In genomic region chr11:58136677-58137076, GRCm38 (mm10) we compare ENCODE assay signal across 31 mouse cellular contexts. TPM values are rescaled to one million over a fixed set of nuclear protein-coding genes. Genes with fewer than 3 reads are reported as not detected.
"Had no signal": no experiment of that assay in that cellular context is flagged by ENCODE, and none has a peak within 500 bp of the region (broad histone marks: within the 10 kb centered on the region; RNA-seq: fewer than 3 reads in every experiment).

No protein-coding gene starts in this region.

- DNase-seq: kidney, postnatal 25 days; layer of hippocampus, adult 9-11 months; layer of hippocampus, postnatal 36 days; lung, adult 18-20 months; lung, postnatal 10 days; lung, postnatal 36 days; midbrain, embryonic 14.5 days; right cerebral cortex, adult 18-20 months; right cerebral cortex, postnatal 14 days; right cerebral cortex, postnatal 4 days; thymus, adult 2 months; thymus, postnatal 14 days; thymus, postnatal 4 days had no signal

- H3K4me3 ChIP-seq: layer of hippocampus, adult 2 months; left cerebral cortex, adult 2 months; lung, embryonic 15.5 days; megakaryocyte, embryonic 14.5 days had no signal

- H3K27ac ChIP-seq: kidney, postnatal 0 days; layer of hippocampus, adult 2 months; left cerebral cortex, adult 2 months; liver, embryonic 14.5 days; lung, embryonic 15.5 days; stomach, postnatal 0 days had no signal

RNA-seq across cellular contexts. Expression of gene Gm12248, which starts 43.7 kb away (rescaled TPM):
- total RNA-seq: layer of hippocampus, adult 2 months; layer of hippocampus, postnatal 36 days; left cerebral cortex, adult 2 months; left cerebral cortex, postnatal 10 days; left cerebral cortex, postnatal 36 days; midbrain, postnatal 0 days had no signal
- polyA plus RNA-seq: kidney, embryonic 14.5 days; kidney, postnatal 0 days; limb, embryonic 11.5 days; limb, embryonic 14.5 days; liver, embryonic 11.5 days; liver, embryonic 14.5 days; lung, embryonic 15.5 days; midbrain, embryonic 11.5 days; midbrain, embryonic 14.5 days; midbrain, postnatal 0 days; neural tube, embryonic 11.5 days; neural tube, embryonic 14.5 days; stomach, embryonic 14.5 days; stomach, postnatal 0 days had no signal
